In genomic region chr6:61301631-61302030, GRCm38 (mm10) we compare ENCODE assay signal across 9 mouse cellular contexts.
DNase-seq lines count a peak whose midpoint lies in the region; ATAC-seq and TF ChIP-seq lines count a peak whose summit lies in the region.
"Had no signal": no experiment of that assay in that cellular context is flagged by ENCODE, and none has a peak within 500 bp of the region (broad histone marks: within the 10 kb centered on the region; RNA-seq: fewer than 3 reads in every experiment).

No protein-coding gene starts in this region.

- H3K4me3 ChIP-seq in kidney, postnatal 0 days (replicated peaks; ENCODE audit: low read depth, low read length), result no peak overlapping the region
- H3K4me3 ChIP-seq: embryonic facial prominence, embryonic 13.5 days had no signal

- TF ChIP-seq CTCF in kidney, postnatal 0 days (IDR thresholded peaks at IDR 0.05; ENCODE audit: low read depth), result peak; percentile 78

- no peaks in the 10 kb centered on the region for H3K36me3 ChIP-seq in kidney, postnatal 0 days (ENCODE audit: insufficient read depth, low read length)
- H3K36me3 ChIP-seq: embryonic facial prominence, embryonic 13.5 days had no signal

- no peaks in the 10 kb centered on the region for H3K4me1 ChIP-seq in kidney, postnatal 0 days (replicated peaks; ENCODE audit: insufficient read depth, low read length)
- H3K4me1 ChIP-seq: embryonic facial prominence, embryonic 13.5 days had no signal

- no peak overlapping the region for H3K9ac ChIP-seq in kidney, postnatal 0 days (ENCODE audit: low read depth, low read length)
- H3K9ac ChIP-seq: embryonic facial prominence, embryonic 13.5 days had no signal

- no peaks in the 10 kb centered on the region for H3K27me3 ChIP-seq in kidney, postnatal 0 days (ENCODE audit: insufficient read depth, low read length)
- H3K27me3 ChIP-seq: embryonic facial prominence, embryonic 13.5 days had no signal

- peak; percentile 18 for DNase-seq in cerebellum, adult 9-10 months
- no peak for DNase-seq in cerebellum, adult 9-11 months
- peak; percentile 58 for DNase-seq in kidney, postnatal 0 days (ENCODE audit: low spot score)
- DNase-seq in kidney, postnatal 14 days, result no peak
- DNase-seq in A20 (ENCODE audit: low read depth, low spot score), result peak; percentile 19
- DNase-seq in Muller cell, postnatal 12 days (ENCODE audit: inconsistent ontology term), result no peak
- no peak for DNase-seq in yolk sac, embryonic 10.5 days (ENCODE audit: low spot score)

- H3K9me3 ChIP-seq in kidney, postnatal 0 days (replicated peaks; ENCODE audit: low read length), result no peaks in the 10 kb centered on the region
- H3K9me3 ChIP-seq: embryonic facial prominence, embryonic 13.5 days had no signal

- no peak for ATAC-seq in kidney, postnatal 0 days (replicated peaks; ENCODE audit: low FRiP score, low read depth)
- ATAC-seq in common myeloid progenitor, adult 5-6 weeks (replicated peaks; ENCODE audit: low read depth, poor library complexity, severe bottlenecking), result 0 out of 2 replicates have a peak, but pooled peaks have one; percentile 42

- WGBS in kidney, postnatal 0 days, result 26% methylated on average over 2 of the region's 2 CpGs

- no peak overlapping the region for H3K4me2 ChIP-seq in kidney, postnatal 0 days (ENCODE audit: low read length)
- H3K4me2 ChIP-seq: embryonic facial prominence, embryonic 13.5 days had no signal

- H3K27ac ChIP-seq in kidney, postnatal 0 days, result no peak overlapping the region
- H3K27ac ChIP-seq: embryonic facial prominence, embryonic 13.5 days had no signal

Comparison
In these comparisons a context has a peak if more than half of its experiments do, and no peak if none do; other contexts are left out.
1. DNase-seq: peak in cerebellum, adult 9-10 months (single experiment), kidney, postnatal 0 days (single experiment) and A20 (single experiment); none in cerebellum, adult 9-11 months (single experiment), kidney, postnatal 14 days (single experiment), Muller cell, postnatal 12 days (single experiment) and yolk sac, embryonic 10.5 days (single experiment).